Mouse (Mus musculus) large intestine, adult 2 months (tissue): ENCODE data around the gene Zc2hc1b. TPM values are rescaled to one million over a fixed set of nuclear protein-coding genes. Genes with fewer than 3 reads are reported as not detected.

Source experiments
- DNase-seq: peaks from one replicate; pipeline ENCODE4 v3.0.0-alpha.2; 2012; ENCODE audit warnings: low read depth, low spot score
- WGBS: fragments of 180-500 bp; shearing (Covaris S2); methylation state at CpG from one replicate; pipeline ENCODE4 v1.1.7; 2018; 5-methylcytosine and 5-hydroxymethylcytosine counted together
- polyA plus RNA-seq: library from polyadenylated mRNA; depleted of rRNA; stranded (reverse); fragments of >200 nt; gene quantifications from 2 replicates; pipeline ENCODE4 v1.2.3, GENCODE M21; 2012; rRNA removed

The Zc2hc1b gene
- polyA plus RNA-seq, 1 experiment, result not detected

DNA sequence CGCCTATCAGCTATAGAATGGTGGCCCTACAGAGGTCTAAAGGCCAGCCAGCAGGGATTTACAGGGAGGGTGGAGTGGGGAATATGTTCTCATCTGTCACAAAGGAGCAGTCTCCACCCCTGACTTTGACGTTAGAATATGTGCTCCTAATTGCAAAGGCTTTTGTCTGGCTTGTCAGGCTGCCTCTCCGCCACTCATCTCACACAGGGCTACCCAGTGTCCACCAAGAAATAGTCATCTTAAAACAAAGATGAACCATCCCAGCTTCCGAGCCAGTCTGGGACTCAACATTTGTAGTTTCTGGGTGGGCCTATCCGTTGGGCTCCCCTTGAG, 59.1 kb downstream of the Zc2hc1b start:
- DNase-seq, result no peak
- WGBS, result 73% methylated on average over 5 of the region's 5 CpGs

DNA sequence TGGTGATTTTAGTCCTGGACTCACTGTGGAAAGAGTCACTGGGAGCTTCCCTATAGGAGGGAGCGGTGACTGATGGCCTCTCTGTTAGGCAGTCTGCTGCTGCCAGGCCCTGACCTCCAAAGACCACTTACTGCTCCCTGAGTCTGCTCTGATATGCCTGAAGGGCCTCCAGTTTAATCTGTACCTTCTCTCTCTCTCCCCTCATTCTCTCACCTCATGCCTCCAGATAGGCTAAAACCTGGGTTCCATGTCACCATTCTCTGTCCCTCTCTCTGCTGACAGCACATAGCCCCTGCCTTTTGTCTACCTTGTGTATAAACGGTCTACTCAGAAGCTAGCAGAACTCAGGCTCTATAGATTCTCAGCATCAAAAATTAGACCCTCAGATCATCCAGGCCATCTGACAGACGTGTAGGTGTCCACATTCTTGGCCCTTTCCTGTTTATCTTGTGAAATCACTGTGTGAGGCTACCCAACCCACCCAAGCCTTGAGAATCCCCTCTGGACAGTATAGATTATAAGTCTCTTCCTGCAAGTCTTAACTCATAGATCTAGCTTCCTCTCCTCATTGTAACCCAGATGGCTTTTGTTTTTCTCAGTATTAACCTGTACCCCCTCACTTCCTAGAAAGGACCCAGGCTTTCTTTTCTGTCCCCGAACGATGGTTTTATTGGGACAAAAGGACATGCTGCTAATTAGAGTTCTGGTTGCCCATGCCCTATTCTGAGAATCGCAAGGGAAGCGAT, 59.6 kb downstream of the Zc2hc1b start:
- DNase-seq, result no peak

DNA sequence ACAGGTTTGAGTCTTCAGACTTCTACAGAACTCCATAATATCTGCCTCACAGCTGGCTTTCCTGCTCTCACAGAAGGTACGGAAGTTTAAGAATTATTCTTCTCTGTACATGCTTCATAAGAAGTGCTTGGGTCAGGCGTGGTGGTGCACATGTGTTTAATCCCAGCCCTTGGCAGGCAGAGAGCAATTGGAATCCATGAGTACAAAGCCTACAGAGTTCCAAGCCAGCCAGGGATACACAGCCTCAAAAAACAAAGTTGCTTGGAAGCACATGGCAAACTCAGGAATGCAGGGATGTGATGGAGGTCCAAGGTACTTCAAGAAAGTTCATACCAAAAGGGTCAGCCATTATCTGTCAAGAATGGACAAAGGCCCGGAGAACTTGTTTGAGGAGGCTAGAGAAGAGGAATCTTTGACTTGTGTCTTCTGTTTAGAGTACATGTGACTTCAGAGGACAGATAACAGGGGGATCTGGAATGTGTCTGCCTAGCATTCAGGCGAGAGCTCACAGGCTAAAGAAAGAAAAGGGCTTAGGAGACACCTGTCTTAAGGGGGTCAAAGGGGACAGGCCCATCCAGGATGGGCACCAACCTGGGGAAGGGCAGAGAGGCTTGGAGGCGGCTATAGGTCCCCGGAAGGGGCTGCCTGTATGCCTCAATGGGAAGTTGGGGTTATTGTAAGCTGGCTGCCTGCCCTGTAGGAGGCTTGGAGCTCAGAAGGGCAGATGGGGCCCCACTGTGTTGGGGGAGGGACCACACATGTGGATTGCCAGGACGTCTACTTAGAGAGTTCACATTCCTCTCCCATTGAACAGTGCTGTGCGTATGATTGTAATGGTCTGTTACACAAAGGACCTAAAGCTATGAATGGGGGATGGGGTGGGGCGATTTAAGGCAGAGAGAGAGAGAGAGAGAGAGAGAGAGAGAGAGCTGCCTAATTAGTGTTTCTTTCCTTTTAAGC, 60.8 kb downstream of the Zc2hc1b start:
- DNase-seq, result no peak
- WGBS, result 64% methylated on average over 9 of the region's 9 CpGs

More for the DNA sequence above, 59.6 kb downstream of the Zc2hc1b start:
- 79% methylated on average over 7 of the region's 7 CpGs for WGBS

DNA sequence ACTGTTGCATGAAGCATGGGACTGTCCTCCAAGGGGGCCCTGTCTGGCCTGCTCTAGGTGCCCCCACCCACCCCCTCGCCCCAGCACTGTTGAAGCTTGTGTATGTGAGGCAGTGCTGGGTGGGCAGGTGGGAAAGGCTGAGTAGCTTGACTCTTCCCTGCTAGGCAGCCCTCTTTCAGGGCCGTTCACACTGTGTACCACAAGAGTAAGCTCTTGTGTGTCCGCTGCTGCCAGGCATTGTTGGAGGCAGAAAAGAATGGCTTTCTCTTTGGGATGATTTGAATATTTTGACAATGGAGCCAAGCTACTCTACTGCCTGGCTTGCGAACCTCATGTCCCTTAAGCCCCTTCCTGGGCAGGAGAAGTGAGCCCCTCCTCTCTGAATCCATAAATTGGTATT, 62.8 kb downstream of the Zc2hc1b start:
- 85% methylated on average over 4 of the region's 4 CpGs for WGBS
- DNase-seq, result no peak

DNA sequence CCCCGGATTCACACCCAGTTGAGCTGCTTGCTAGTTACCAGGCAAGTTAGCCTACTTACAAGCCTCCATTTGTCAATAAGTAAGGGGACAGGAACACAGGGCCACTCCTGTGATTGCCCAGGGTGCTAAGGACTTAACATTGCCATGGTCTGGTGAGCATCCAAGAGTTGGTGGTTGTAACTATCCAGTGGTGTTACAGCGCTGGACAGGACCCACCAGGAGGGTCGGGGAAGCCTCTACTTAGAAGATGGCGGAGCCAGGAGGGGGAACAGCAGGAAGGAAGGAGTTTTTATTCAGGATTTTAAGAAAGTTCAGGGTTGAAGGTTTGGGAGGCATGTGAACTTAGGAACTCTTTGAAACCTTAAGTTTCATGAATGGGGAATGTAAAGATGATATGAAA, 64.2 kb downstream of the Zc2hc1b start:
- DNase-seq, result no peak
- 83% methylated on average over 4 of the region's 4 CpGs for WGBS

DNA sequence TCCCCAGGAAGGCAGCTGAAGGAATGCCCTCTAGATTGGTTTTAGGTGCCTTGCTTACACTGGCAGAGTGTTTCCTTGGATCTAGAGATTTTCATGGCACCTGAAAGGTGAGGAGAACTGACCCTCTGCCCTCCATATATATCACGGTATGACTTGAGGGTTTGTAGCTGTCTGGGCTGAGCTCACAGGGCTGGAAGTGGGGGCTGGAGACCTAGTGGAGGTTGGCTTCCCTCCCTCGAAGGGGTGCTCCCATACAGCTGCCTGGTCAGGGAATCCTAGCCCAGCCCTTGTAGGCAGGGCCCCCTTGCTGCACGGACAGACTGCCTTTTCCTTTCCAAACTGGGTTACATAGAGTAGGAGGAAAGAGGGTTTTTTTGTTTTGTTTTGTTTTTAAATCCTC, 65.0 kb downstream of the Zc2hc1b start:
- 57% methylated on average over 3 of the region's 3 CpGs for WGBS
- no peak for DNase-seq

DNA sequence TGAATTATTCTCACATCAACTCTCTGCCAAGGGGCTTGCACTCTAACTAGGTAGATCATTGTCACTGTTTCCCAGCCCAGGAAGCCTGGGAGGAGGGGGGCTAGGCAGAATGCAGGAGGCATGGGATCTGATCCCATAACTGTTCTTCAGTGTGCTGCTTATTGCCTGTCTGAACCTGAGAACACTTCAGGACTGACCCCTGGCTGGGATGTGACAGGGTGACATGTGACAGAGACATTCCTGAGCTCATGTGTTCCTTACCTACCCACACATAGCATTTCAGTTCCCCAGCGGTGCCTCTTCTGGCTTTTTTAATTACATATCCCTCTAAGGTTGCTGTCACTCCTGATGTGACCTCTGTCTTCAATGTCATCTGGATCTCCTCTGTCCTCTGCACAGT, 68.0 kb downstream of the Zc2hc1b start:
- DNase-seq, result no peak
- 92% methylated on average over 1 of the region's 1 CpGs for WGBS

DNA sequence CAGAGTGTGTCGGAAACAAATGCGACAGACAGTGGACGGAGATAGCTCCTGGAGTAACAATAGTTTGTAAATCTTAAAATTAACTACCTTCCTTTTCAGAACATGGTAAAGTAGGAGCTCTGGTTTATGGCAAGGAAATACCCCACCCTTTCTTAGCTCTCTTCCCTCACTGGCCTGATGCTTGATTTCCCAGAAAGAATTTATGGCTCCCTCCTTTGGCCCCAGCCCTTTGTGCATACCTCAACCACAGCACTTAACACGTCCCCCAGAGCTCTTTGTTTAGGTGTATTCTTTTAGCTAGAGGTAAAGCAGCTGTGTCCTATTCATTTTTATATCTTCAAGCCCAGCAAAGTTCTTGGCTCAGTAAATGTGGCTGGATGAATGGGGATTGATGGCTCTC, 69.0 kb downstream of the Zc2hc1b start:
- WGBS, result 50% methylated on average over 4 of the region's 4 CpGs
- no peak for DNase-seq

DNA sequence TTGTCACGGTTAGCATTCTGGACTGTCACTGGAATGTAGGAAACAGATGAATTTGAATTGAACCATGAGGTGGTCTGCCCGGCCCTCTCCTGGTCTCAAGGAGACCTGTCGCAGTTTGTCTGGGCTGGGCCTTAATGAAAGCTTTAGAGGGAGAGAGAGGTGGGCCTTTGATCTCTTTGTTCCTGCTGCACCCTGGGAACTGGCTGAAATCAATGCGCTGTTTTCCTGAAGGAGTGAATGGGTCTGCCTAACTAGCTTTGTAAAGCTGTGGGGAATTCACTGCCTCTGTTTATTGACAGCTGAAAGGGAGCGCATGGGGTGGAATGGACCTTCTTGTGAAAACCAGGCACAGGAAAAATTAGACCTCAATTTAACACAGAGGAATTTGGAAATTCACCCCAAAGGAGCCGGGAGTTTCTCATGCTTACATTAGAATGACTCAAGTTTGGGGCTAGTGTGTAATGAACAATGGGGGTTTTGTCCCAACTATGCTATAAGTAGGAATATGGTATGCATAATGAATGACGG, 69.7 kb downstream of the Zc2hc1b start:
- 79% methylated on average over 7 of the region's 7 CpGs for WGBS
- DNase-seq, result no peak

DNA sequence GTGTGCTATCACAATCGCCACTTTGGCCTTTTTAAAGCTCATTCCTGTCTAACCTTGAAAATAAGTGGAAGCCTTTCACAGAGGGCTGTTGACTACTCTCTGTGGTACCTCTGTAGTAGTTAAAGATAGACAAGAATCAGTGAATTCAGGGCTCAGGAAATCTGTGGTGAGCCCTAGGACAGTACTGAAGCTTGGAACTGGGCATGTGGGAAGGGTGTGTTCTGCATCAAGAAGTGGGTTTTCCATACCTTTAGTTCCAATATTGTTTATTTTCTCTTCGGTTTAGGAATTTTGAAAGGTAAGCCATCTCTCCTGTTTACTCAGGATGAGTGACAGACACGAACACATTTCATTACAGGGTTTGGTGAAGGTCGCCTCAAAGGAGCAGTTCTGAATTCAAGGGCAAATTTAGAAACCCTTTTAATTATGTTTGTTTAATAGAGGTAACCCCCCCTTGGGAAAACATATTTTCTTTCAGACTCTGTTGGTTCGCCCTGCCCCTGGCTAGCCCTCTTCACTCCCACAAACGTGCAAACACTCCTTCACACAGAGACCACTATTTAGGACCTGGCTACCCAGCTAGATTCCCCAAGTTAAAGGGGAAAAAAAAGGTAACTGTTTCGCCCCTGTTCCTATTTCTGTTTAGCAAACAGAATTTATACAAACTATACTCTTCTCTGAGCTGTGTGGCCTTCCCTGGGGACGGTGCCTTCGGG, 70.8 kb downstream of the Zc2hc1b start:
- WGBS, result 76% methylated on average over 9 of the region's 9 CpGs
- no peak for DNase-seq

DNA sequence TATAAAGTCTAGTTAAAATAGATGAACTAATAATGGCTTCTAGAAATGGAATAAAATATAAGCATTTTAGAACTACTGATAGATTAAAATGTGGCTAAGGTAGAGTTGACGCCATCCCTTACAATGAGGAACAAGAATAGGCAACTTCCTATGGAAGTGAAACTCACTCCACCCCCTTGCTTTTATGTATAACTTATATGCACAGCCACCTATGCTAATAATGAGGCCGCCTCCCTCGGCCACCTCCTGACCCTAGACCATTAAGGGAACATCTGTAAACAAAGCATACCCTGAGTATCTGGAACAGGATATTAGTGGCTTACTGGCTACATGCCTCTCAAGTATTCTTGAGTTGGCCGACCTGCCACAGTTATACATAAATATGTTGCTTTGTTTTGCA, 74.0 kb downstream of the Zc2hc1b start:
- WGBS, result 68% methylated on average over 4 of the region's 4 CpGs
- no peak for DNase-seq

DNA sequence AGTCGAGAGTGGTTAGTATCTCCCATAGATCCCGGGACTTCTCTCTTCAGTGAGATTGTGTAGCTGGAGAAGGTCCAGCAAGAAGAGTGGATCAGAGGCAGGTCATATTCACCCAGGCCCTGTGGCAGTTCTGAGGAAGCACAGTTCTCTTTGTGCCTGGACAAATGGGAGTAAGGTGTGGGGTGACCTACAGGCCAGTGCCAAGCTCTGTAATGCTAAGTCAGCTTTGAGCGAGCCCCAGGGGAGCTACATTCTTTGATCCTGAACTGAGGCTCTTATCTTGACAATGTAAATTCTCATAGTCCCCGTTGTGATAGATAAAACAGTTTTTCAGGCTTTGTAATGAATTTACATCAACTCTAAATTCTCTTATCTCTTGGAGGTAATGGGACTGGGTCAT, 75.5 kb downstream of the Zc2hc1b start:
- DNase-seq, result no peak
- WGBS, result 71% methylated on average over 4 of the region's 4 CpGs

DNA sequence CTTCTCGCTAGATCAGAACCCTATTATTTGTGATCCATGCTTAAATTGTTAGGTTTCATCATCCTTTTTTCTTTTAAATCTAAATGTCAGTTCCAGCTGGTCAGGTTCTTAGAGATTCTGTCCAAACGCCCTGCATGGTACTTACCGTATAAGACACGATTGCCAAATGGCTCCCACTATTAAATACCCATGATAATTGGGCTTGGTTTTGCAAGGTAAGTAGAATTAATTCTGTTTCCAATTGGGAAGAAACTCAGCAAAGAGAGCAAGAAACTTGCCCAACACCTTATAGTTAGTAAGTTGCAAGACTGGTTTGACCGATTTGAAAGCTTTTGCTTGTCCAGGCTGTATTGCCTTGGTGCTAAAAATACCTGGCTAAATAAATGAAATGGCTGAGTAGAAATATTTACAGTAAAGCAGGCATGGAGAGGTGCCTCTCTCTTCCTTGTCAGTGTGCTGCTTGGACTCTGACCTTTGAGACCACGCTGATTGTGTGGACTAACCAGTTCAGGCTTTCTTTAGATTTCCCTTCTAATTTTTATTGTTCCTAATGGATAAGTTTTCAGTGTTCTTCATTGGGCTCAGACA, 77.7 kb downstream of the Zc2hc1b start:
- 39% methylated on average over 6 of the region's 6 CpGs for WGBS
- DNase-seq, result peak; percentile 14

Other genes with a start within 250 kb of the Zc2hc1b start
- 1.6 and 2.3 TPM in 2 replicates for gene Stx11, start 213.7 kb downstream of the Zc2hc1b start, polyA plus RNA-seq
- 26.7 and 28.5 TPM in 2 replicates for gene Sf3b5, start 172.7 kb downstream of the Zc2hc1b start, polyA plus RNA-seq
- gene Plagl1, start 117.5 kb downstream of the Zc2hc1b start, polyA plus RNA-seq, result 4.2 and 6.1 TPM in 2 replicates
- 19.3 and 19.5 TPM in 2 replicates for gene Ltv1, start 15.1 kb upstream of the Zc2hc1b start, polyA plus RNA-seq